Comparison of ENCODE assay signal across 8 mouse cellular contexts in the genomic region with DNA sequence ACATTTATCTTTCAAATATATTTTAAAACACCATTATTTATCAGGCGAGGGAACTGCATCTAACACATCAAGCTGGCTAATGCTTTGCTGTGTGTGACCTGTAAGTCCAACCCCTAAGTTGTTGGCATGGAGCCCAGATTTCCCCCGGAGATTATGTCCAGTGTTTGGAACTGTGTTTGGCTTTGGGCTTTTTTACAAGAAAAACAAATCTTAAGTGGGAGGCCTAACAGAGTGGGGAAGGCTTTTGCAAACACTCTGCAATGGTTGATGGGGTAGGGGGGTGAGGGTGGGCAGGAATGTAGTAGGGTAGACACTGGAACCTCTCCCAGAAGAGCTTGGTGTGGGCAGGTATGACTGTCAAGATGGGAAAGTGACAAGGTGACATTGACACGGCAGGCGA.
DNase-seq lines count a peak whose midpoint lies in the region; ATAC-seq lines count a peak whose summit lies in the region.

No protein-coding gene starts in this region.

- no peaks in the 10 kb centered on the region for H3K9me3 ChIP-seq in midbrain, embryonic 15.5 days

- H3K4me2 ChIP-seq in midbrain, embryonic 15.5 days, result no peak overlapping the region

- H3K27me3 ChIP-seq in midbrain, embryonic 15.5 days (replicated peaks), result no peaks in the 10 kb centered on the region

- peaks cover 19% of the 10 kb centered on the region for H3K4me1 ChIP-seq in midbrain, embryonic 15.5 days

- peaks cover 24% of the 10 kb centered on the region for H3K36me3 ChIP-seq in midbrain, embryonic 15.5 days (replicated peaks)

- peak; percentile 41 for DNase-seq in ovary, postnatal 14 days (ENCODE audit: low spot score)
- no peak for DNase-seq in ovary, postnatal 10 days (ENCODE audit: low spot score)
- DNase-seq in fibroblast of lung, adult 2 months (ENCODE audit: low read depth), result peak; percentile 14
- peak; percentile 62 for DNase-seq in kidney, adult 9 months
- no peak for DNase-seq in layer of hippocampus, adult 18-20 months (ENCODE audit: low spot score in 2 of 2)
- no peak for DNase-seq in ovary, postnatal 36 days (ENCODE audit: low spot score)

- peak; percentile 45; the same call in 1 of the 2 replicates for ATAC-seq in midbrain, embryonic 15.5 days (replicated peaks)
- ATAC-seq in inflammation-experienced regulatory T-cells, adult 6 months, result no peak

- H3K4me3 ChIP-seq in midbrain, embryonic 15.5 days, result no peak overlapping the region

- 50% methylated on average over 4 of the region's 4 CpGs for WGBS in midbrain, embryonic 15.5 days

- 0 out of 2 replicates have a peak overlapping the region, but pooled peaks have one; percentile 45 for H3K27ac ChIP-seq in midbrain, embryonic 15.5 days

- H3K9ac ChIP-seq in midbrain, embryonic 15.5 days, result no peak overlapping the region

Comparison
In these comparisons a context has a peak if more than half of its experiments do, and no peak if none do; other contexts are left out.
1. DNase-seq: peak in ovary, postnatal 14 days (single experiment), fibroblast of lung, adult 2 months (single experiment) and kidney, adult 9 months (single experiment); none in ovary, postnatal 10 days (single experiment), layer of hippocampus, adult 18-20 months (0 of 2) and ovary, postnatal 36 days (single experiment).